Mouse (Mus musculus): ENCODE measurements at regions not wholly inside any gene's neighbourhood (a gene's known extent, or its start where the extent isn't known, plus 50 kb on each side); places are given as distances from the start of the nearest gene placed in this dataset.

- Histone ChIP-seq H3K9me3 (ENCODE audit: control insufficient read depth, low read length) (no peaks in the 10 kb centered on the region), H3K27ac (replicated peaks; ENCODE audit: low read depth, low read length) (no peak overlapping the region), H3K4me3 (ENCODE audit: low read depth, low read length) (no peak overlapping the region), H3K4me2 (ENCODE audit: low read depth, severe bottlenecking) (no peak overlapping the region), H3K36me3 (ENCODE audit: control insufficient read depth, insufficient read depth, low read length) (no peaks in the 10 kb centered on the region), H3K27me3 (ENCODE audit: control insufficient read depth, insufficient read depth, low read length) (no peaks in the 10 kb centered on the region), H3K4me1 (ENCODE audit: control insufficient read depth, insufficient read depth, low read length) (no peaks in the 10 kb centered on the region), H3K9ac (ENCODE audit: low read length) (no peak overlapping the region)
- DNase-seq (ENCODE audit: low spot score) (no peak), ATAC-seq (ENCODE audit: insufficient number of reproducible peaks, low FRiP score, low TSS enrichment, low read depth) (no peak)
Measured at GRCm38 (mm10) chr1:32902437-32902836, 355.3 kb upstream of the Gm5415 start.

GRCm38 (mm10) chr1:32887728-32888127 is 340.6 kb upstream of the Gm5415 start:
- no peak for DNase-seq (ENCODE audit: low spot score)
- Histone ChIP-seq H3K4me3 (ENCODE audit: low read depth, low read length) (no peak overlapping the region), H3K9ac (ENCODE audit: low read length) (no peak overlapping the region), H3K4me1 (ENCODE audit: control insufficient read depth, insufficient read depth, low read length) (no peaks in the 10 kb centered on the region), H3K27me3 (ENCODE audit: control insufficient read depth, insufficient read depth, low read length) (no peaks in the 10 kb centered on the region), H3K36me3 (ENCODE audit: control insufficient read depth, insufficient read depth, low read length) (no peaks in the 10 kb centered on the region), H3K4me2 (ENCODE audit: low read depth, severe bottlenecking) (no peak overlapping the region), H3K9me3 (ENCODE audit: control insufficient read depth, low read length) (no peaks in the 10 kb centered on the region), H3K27ac (replicated peaks; ENCODE audit: low read depth, low read length) (no peak overlapping the region)
- no peak for ATAC-seq (ENCODE audit: insufficient number of reproducible peaks, low FRiP score, low TSS enrichment, low read depth)

GRCm38 (mm10) chr1:32872920-32873319 is 325.8 kb upstream of the Gm5415 start:
- Histone ChIP-seq H3K36me3 (ENCODE audit: control insufficient read depth, insufficient read depth, low read length) (no peaks in the 10 kb centered on the region), H3K9me3 (ENCODE audit: control insufficient read depth, low read length) (no peaks in the 10 kb centered on the region), H3K4me1 (ENCODE audit: control insufficient read depth, insufficient read depth, low read length) (no peaks in the 10 kb centered on the region), H3K27me3 (ENCODE audit: control insufficient read depth, insufficient read depth, low read length) (no peaks in the 10 kb centered on the region), H3K9ac (ENCODE audit: low read length) (no peak overlapping the region), H3K4me2 (ENCODE audit: low read depth, severe bottlenecking) (no peak overlapping the region), H3K27ac (replicated peaks; ENCODE audit: low read depth, low read length) (no peak overlapping the region), H3K4me3 (ENCODE audit: low read depth, low read length) (no peak overlapping the region)
- no peak for ATAC-seq (ENCODE audit: insufficient number of reproducible peaks, low FRiP score, low TSS enrichment, low read depth)
- DNase-seq (ENCODE audit: low spot score), result no peak
- WGBS, result 78% methylated on average over 8 of the region's 8 CpGs

- Histone ChIP-seq H3K4me1 (ENCODE audit: control insufficient read depth, insufficient read depth, low read length) (no peaks in the 10 kb centered on the region), H3K4me3 (ENCODE audit: low read depth, low read length) (no peak overlapping the region), H3K27me3 (ENCODE audit: control insufficient read depth, insufficient read depth, low read length) (no peaks in the 10 kb centered on the region), H3K4me2 (ENCODE audit: low read depth, severe bottlenecking) (no peak overlapping the region), H3K9me3 (ENCODE audit: control insufficient read depth, low read length) (no peaks in the 10 kb centered on the region), H3K9ac (ENCODE audit: low read length) (no peak overlapping the region), H3K36me3 (ENCODE audit: control insufficient read depth, insufficient read depth, low read length) (no peaks in the 10 kb centered on the region), H3K27ac (replicated peaks; ENCODE audit: low read depth, low read length) (no peak overlapping the region)
- no peak for DNase-seq (ENCODE audit: low spot score)
- ATAC-seq (ENCODE audit: insufficient number of reproducible peaks, low FRiP score, low TSS enrichment, low read depth), result no peak
- 94% methylated on average over 1 of the region's 1 CpGs for WGBS
Measured at GRCm38 (mm10) chr1:32866111-32866510, 319.0 kb upstream of the Gm5415 start.

- H3K4me3 ChIP-seq (ENCODE audit: low read depth, low read length), result no peak overlapping the region
- H3K9ac ChIP-seq (ENCODE audit: low read length), result no peak overlapping the region
- DNase-seq (ENCODE audit: low spot score) (no peak), ATAC-seq (ENCODE audit: insufficient number of reproducible peaks, low FRiP score, low TSS enrichment, low read depth) (no peak)
- no peak overlapping the region for H3K27ac ChIP-seq (replicated peaks; ENCODE audit: low read depth, low read length)
- no peaks in the 10 kb centered on the region for H3K36me3 ChIP-seq (ENCODE audit: control insufficient read depth, insufficient read depth, low read length)
- H3K4me2 ChIP-seq (ENCODE audit: low read depth, severe bottlenecking), result no peak overlapping the region
- H3K9me3 ChIP-seq (ENCODE audit: control insufficient read depth, low read length), result no peaks in the 10 kb centered on the region
- WGBS, result 45% methylated on average over 1 of the region's 1 CpGs
- H3K4me1 ChIP-seq (ENCODE audit: control insufficient read depth, insufficient read depth, low read length), result no peaks in the 10 kb centered on the region
- H3K27me3 ChIP-seq (ENCODE audit: control insufficient read depth, insufficient read depth, low read length), result no peaks in the 10 kb centered on the region
Measured at GRCm38 (mm10) chr1:32858040-32858439, 310.9 kb upstream of the Gm5415 start.
